Mouse (Mus musculus) forebrain, embryonic 13.5 days (tissue): ENCODE results near the gene Trappc3. TPM values are rescaled to one million over a fixed set of nuclear protein-coding genes. Genes with fewer than 3 reads are reported as not detected.

Experiments used
- ATAC-seq: fragments of 200-750 bp; cut with Nextera tagmentation; 2 replicates; pipeline ENCODE4 v1.8.0; 2017
- H3K27ac ChIP-seq: fragments of 300-500 bp; sonication (generic); 2 replicates; pipeline ENCODE4 v1.5.1; 2015; ENCODE audit warnings: inconsistent platforms, mild to moderate bottlenecking, moderate library complexity
- H3K27me3 ChIP-seq: fragments of 300-500 bp; sonication (generic); 2 replicates; pipeline ENCODE4 v1.6.1; 2015; ENCODE audit warnings: mild to moderate bottlenecking, inconsistent platforms
- H3K36me3 ChIP-seq: fragments of 300-500 bp; sonication (generic); 2 replicates; pipeline ENCODE4 v1.6.1; 2015; ENCODE audit warnings: mild to moderate bottlenecking, inconsistent platforms; ENCODE audit not compliant: poor library complexity, severe bottlenecking
- H3K4me1 ChIP-seq: fragments of 300-500 bp; sonication (generic); 2 replicates; pipeline ENCODE4 v1.6.1; 2015; ENCODE audit warnings: inconsistent platforms
- H3K4me2 ChIP-seq: fragments of 300-500 bp; sonication (generic); 2 replicates; pipeline ENCODE4 v1.6.1; 2015; ENCODE audit warnings: inconsistent platforms, mild to moderate bottlenecking, moderate library complexity
- H3K4me3 ChIP-seq: fragments of 300-500 bp; sonication (generic); 2 replicates; pipeline ENCODE4 v1.5.1; 2015; ENCODE audit warnings: mild to moderate bottlenecking, inconsistent platforms
- H3K9ac ChIP-seq: fragments of 300-500 bp; sonication (generic); 2 replicates; pipeline ENCODE4 v1.6.1; 2015; ENCODE audit warnings: mild to moderate bottlenecking, inconsistent platforms
- H3K9me3 ChIP-seq: fragments of 300-500 bp; sonication (generic); replicated peaks from 2 replicates; pipeline ENCODE4 v1.6.1; 2016; ENCODE audit warnings: inconsistent platforms
- WGBS: fragments of 180-500 bp; shearing (Covaris S2); methylation state at CpG from one replicate; pipeline ENCODE4 v1.1.7; 2015; 5-methylcytosine and 5-hydroxymethylcytosine counted together
- polyA plus RNA-seq: library from polyadenylated mRNA; unstranded; fragments of >200 nt; fragmentation: Nextera tagmentation; extraction: Ambion mirVana; gene quantifications from 2 replicates; pipeline ENCODE4 v1.2.1, GENCODE M21; 2015

The Trappc3 gene
- polyA plus RNA-seq, 1 experiment from 2014 or later: 143 TPM

DNA sequence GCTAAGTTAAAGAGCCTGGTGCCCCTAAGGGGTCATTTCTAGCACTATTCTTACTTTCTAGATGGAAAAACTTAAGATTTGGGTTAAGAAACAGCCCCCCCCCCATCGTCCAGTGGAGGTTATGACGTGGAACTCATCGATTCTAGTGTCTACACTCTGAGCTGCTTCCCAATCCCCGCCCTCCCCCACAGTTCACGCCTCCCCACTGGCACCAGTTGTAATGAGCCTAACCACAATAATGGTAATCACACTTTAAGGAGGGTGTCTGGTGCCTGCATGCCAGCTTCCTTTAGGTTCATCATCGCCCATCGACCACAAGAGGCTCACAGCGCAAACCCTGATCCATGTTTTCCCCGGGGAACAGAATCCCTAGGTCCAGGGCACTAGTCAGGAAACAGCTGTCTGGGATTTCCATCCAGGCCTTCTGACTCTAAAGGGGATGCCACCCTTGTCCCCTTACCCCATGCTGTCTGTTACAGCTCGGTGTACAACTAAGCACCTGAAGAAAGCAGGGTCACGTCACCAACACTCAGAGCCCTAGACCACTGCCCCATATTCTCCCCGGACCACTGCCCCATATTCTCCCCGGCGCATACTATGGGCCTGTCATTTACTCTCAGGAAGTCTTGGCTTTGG is 8.4 kb upstream of the Trappc3 start:
- Histone ChIP-seq H3K27ac (0 out of 2 replicates have a peak overlapping the region, but pooled peaks have one; percentile 94), H3K9me3 (no peaks in the 10 kb centered on the region), H3K4me2 (peak overlapping the region; percentile 99), H3K36me3 (peaks cover 6% of the 10 kb centered on the region; the same call in 1 of the 2 replicates), H3K4me3 (peak overlapping the region; percentile 98), H3K4me1 (peaks cover 74% of the 10 kb centered on the region), H3K9ac (peak overlapping the region; percentile 99), H3K27me3 (no peaks in the 10 kb centered on the region)
- ATAC-seq: no peak
- WGBS: 73% methylated on average over 14 of the region's 14 CpGs

DNA sequence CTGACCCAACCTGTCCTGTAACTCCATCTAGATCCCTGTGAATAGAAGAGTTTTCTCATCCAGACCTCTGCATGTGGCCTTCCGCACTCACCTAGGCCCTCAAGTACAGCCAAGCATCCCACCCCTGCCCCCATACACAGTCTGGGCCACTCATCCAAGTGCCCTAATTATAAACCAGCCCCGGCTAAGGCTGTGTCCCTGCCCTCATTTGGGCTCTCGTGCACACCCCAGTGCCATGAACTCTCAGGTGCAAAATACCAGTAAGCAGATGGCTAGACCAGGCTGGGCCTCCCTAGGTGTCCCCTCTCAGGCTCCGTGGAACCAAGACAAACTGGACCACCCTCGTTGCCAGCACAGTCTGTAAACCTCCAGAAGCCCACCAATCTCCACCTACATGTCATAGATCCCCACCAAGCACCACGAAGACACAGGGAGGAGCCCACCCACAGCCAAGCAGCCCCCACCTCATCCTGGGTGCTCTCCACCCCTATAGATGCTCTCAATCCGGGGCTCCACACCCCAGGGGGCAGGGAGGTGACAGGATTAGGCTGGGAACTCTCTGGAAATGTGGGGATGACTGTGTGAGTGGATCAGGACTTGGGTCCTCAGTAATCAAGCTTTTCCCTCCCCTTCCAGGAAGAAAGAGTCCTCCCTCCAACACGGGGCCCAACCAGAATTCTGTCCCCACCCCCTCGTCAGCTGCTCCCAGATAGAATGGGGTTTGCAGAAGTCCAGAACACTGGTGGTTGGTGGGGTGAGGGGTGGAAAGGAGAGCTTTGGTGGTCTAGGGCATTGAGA is 7.6 kb upstream of the Trappc3 start:
- H3K36me3 ChIP-seq: peaks cover 6% of the 10 kb centered on the region; the same call in 1 of the 2 replicates
- H3K27me3 ChIP-seq: no peaks in the 10 kb centered on the region; the same call in 1 of the 2 replicates
- H3K9me3 ChIP-seq: no peaks in the 10 kb centered on the region
- H3K27ac ChIP-seq: peak overlapping the region; percentile 94
- H3K9ac ChIP-seq: peak overlapping the region; percentile 99
- no peak; the same call in 1 of the 2 replicates for ATAC-seq
- 16% methylated on average over 9 of the region's 9 CpGs for WGBS
- H3K4me2 ChIP-seq: peak overlapping the region; percentile 99
- peak overlapping the region; percentile 98 for H3K4me3 ChIP-seq
- peaks cover 73% of the 10 kb centered on the region for H3K4me1 ChIP-seq

DNA sequence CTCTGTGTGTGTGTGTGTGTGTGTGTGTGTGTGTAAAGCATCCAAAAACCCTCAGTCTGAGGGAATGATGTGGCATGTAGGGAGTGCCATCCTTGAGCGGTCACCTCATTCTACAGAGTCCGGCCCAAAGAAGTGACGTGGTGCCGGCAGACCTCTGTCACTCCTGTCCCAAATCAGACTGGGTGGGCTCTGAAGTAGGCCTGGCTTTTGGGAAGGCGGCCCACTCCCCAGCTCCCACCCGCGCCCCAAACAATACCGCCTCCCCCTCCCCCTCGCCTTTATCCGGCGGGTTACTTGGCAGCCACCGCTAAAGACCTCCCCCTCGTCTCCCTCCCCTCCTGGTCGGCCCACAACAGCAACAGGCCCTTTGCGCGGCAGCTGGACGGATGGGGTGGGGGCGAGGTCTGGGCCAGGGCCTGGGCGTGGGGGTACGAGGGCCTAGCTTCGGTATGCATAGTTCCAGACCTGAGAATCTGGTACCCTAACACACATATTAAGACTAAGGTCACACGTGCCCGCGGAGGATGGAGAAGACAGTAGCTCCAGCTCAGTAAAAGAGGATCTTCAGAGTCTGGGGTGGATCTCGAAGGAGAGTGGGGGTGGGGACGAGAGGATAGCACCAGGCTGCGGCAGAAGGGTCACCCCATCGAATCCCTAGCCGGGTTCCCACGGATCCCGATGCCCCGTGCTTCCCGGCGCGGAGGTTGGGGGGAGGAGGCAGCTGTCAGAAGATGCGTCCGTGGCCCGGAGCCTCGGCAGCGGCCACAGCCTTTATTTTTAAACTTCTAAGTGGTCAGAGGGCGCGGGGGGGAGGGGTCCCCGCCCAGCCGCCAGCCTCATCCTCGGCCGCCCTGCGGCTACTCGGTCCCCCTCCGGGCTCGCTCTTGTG is 6.8 kb upstream of the Trappc3 start:
- peak; percentile 44 for ATAC-seq
- Histone ChIP-seq H3K27me3 (no peaks in the 10 kb centered on the region; the same call in 1 of the 2 replicates), H3K9me3 (no peaks in the 10 kb centered on the region), H3K36me3 (peaks cover 6% of the 10 kb centered on the region; the same call in 1 of the 2 replicates), H3K4me3 (peak overlapping the region; percentile 98), H3K4me2 (peak overlapping the region; percentile 99), H3K4me1 (peaks cover 72% of the 10 kb centered on the region), H3K9ac (peak overlapping the region; percentile 99), H3K27ac (peak overlapping the region; percentile 94)
- WGBS: under 1% methylated on average over 49 of the region's 50 CpGs

DNA sequence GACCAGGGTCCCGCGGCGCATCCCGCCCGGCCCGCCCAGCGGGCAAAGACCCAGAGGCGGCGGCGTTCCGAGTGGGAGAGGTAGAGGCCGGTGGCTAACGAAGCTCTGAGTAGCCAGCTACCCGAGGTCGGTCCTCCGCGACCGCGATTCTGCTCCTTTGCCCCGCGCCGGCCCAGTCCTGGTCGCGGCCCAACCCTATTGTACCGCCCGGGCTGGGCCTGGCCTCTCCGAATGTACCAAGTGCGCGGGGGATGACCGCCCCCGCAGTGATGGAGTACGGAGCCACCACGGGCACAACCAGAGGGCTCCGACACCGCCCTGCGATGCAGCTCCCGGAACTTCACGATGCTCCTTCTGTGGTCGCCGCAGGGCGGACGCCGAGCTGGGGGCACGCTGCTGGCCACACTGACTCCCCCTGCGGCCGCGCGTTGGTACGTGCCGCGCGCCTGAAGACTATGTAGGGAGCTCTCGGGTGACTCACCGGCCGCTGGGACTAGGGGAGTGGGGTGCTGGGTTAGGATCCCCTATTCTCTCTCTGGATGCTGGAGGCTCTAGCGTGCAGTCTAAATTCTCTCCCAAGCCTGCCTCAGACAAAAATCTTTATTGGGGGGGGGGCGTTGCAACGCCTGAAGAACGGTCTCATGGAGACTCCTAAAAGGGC is 5.9 kb upstream of the Trappc3 start, which contains the start of gene Map7d1:
TSS of gene Map7d1 (minus strand) at position 213 of the 661 bp plus-strand sequence.
- Histone ChIP-seq H3K36me3 (no peaks in the 10 kb centered on the region; the same call in 1 of the 2 replicates), H3K27me3 (peaks cover 3% of the 10 kb centered on the region; the same call in 1 of the 2 replicates), H3K4me2 (peak within 1 kb of the TSS; percentile 99), H3K9me3 (no peaks in the 10 kb centered on the region), H3K4me3 (peak within 1 kb of the TSS; percentile 98), H3K27ac (peak within 1 kb of the TSS; percentile 94), H3K4me1 (peaks cover 64% of the 10 kb centered on the region), H3K9ac (peak within 1 kb of the TSS; percentile 99)
- whole genome bisulfite sequencing: under 1% methylated on average over 59 of the region's 59 CpGs
- ATAC-seq: peak; percentile 87

DNA sequence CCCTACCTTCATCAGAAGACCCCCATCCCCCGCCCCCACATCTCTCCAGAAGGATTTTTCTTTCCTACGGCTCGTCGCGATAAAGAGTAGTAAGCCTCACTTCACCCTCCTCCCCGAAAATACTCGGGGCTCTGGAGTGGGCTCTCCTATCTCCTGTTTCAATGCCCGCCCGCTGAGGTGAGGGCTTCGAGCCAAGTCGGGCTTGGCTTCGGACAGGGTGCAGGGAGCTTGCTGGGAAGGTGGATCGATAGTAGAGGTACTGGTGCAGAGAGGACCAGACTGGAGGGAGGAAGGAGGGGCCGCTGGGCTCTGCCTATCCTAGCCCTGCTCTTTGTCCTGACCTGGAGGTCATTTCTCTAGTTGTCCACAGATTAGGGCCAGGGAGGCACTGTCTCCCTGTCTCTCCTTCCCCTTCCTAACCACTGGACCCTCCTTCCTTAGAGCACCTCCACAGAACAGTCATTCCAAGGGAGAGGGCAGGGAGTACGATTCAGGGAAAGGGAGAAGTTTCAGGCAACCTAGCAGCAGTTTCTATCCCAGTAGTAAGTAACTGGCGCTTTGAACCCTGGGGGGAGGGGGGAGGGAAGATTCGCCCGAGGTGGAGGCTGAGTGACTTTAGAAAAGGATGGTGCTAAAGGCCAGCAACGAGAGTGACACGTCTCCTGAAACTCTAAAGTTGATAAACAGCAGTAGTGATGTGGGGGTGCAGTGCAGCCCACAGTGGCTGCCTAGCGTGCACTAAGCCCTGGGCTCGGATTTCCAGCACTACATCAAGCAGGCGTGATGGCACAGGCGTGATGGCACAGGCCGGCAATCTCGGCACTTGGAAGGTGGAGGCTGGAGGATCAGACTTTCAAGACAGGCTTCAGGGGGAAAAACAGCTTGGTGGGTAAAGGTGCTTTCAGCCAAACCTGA is 4.9 kb upstream of the Trappc3 start:
- no peaks in the 10 kb centered on the region for H3K9me3 ChIP-seq
- H3K4me2 ChIP-seq: peak overlapping the region; percentile 99
- H3K27me3 ChIP-seq: peaks cover 3% of the 10 kb centered on the region; the same call in 1 of the 2 replicates
- no peak for ATAC-seq
- H3K9ac ChIP-seq: peak overlapping the region; percentile 99
- peak overlapping the region; percentile 98 for H3K4me3 ChIP-seq
- H3K27ac ChIP-seq: peak overlapping the region; percentile 94
- peaks cover 61% of the 10 kb centered on the region for H3K4me1 ChIP-seq
- H3K36me3 ChIP-seq: no peaks in the 10 kb centered on the region
- 2% methylated on average over 26 of the region's 26 CpGs for WGBS

DNA sequence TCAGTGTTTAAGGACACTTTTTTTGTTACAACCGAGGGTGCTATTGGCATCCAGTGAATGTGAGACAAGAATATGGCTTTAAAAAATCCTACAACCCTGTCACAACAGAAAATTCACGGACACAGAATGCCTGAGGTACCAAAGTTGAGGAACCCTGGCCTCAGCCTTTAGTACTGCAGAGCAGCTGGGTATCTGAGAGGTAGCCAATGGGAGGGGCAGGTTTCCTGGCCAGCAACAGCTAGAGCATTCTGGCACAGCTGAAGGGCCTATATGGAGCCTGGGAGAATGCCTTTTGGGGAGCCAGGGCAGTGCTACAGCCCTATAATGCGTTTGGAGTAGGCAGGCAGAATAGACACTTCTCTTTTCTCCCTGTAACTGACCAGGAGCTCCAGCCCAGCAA is 3.1 kb upstream of the Trappc3 start:
- Histone ChIP-seq H3K4me1 (peaks cover 54% of the 10 kb centered on the region), H3K36me3 (no peaks in the 10 kb centered on the region), H3K27me3 (peaks cover 3% of the 10 kb centered on the region; the same call in 1 of the 2 replicates), H3K4me3 (no peak overlapping the region), H3K27ac (no peak overlapping the region), H3K9me3 (no peaks in the 10 kb centered on the region), H3K9ac (peak overlapping the region; percentile 5), H3K4me2 (no peak overlapping the region)
- WGBS: 36% methylated on average over 3 of the region's 3 CpGs
- no peak for ATAC-seq

DNA sequence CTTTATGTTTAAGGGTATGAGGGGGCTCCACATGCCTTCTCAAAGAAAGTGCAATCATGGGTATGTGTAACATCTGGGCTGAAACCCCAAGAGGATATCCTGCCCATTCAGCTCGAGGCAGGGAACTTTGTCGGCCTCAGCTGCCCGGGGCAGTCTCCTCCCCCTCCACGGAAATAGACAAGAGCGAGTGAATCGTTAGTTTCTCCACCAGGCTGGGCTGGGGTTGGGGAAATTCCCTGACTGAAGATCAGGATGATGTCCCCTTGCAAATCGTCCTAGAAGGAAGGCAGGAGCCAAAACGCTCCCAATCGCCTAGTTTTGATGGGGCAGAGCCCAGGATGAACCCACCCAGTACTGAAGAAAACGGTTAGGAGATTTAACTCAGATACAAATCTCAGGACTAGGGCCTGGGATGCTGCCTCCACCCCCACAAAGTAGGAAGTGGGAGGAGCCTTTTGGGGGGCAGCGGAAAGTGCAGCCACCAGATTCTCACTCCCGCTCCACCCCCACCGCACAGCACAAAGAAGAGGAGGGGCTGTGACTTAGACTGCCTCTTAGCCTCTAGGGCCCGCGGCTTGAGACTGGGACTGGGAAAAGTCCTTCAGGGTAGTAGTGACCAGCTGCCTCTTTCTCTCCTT is 2.5 kb upstream of the Trappc3 start:
- peak overlapping the region; percentile 5 for H3K9ac ChIP-seq
- peak overlapping the region; percentile 24 for H3K4me2 ChIP-seq
- H3K27me3 ChIP-seq: peaks cover 3% of the 10 kb centered on the region; the same call in 1 of the 2 replicates
- H3K36me3 ChIP-seq: no peaks in the 10 kb centered on the region
- H3K9me3 ChIP-seq: no peaks in the 10 kb centered on the region
- under 1% methylated on average over 15 of the region's 15 CpGs for WGBS
- ATAC-seq: no peak
- H3K4me1 ChIP-seq: peaks cover 48% of the 10 kb centered on the region
- no peak overlapping the region for H3K4me3 ChIP-seq
- peak overlapping the region; percentile 16; the same call in 1 of the 2 replicates for H3K27ac ChIP-seq

DNA sequence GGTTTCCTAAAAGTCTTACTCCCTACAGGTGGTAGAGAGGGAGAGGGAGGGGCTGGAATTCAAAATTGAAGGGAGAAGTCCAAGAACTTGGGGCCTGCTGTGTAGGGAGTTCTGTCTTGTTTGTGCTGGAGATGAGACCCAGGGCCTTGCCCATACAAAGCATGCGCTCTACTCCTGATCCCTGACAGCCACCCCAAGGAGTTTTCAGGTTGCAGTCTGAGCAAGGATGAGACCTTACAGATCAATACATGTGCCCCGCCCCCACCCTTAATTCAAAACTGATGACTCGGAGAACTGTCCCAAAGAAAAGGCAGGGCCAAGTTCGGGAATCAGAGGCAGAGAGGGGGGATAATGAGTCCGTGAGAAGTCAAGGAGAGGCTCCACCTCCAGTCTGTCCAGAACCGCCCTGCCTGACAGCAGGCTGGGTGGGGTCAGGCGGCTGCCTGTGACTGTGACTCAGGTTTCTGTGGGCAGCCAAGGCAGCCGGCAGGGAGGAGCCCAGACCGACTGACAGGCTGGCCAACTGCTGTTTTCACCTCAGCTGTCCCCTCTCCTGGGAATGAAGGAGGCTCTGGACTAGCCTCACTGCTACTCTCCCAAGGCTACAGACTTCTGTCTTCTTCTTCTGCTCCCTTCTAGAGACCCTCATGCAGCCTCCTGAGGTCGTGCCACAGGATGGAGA is 1.5 kb upstream of the Trappc3 start:
- no peak overlapping the region; the same call in 1 of the 2 replicates for H3K9ac ChIP-seq
- H3K36me3 ChIP-seq: no peaks in the 10 kb centered on the region
- no peaks in the 10 kb centered on the region for H3K9me3 ChIP-seq
- peaks cover 3% of the 10 kb centered on the region; the same call in 1 of the 2 replicates for H3K27me3 ChIP-seq
- H3K4me3 ChIP-seq: no peak overlapping the region
- no peak overlapping the region for H3K4me2 ChIP-seq
- no peak for ATAC-seq
- no peak overlapping the region for H3K27ac ChIP-seq
- peaks cover 44% of the 10 kb centered on the region for H3K4me1 ChIP-seq
- 12% methylated on average over 10 of the region's 10 CpGs for WGBS

DNA sequence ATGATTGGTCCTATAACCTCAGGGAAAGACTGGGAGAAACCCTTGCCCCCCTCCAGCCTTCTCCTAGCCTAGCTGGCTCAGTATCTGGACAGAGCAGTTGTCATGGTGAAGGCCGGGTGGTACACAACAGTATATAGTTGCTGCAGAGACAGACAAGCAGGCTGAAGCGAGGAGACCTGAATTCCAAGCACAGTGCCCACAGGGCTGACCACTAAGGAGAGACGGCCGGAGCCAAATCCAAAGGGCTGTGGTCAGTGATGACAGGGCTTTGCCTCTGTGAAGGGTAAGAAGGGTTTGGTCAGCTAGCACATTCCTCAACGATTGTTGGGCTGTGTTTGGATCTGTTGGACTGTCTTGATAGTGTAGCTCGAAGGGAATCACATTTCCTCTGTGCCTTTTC is 859 bp upstream of the Trappc3 start:
- Histone ChIP-seq H3K9me3 (no peaks in the 10 kb centered on the region), H3K4me1 (peaks cover 45% of the 10 kb centered on the region), H3K27ac (no peak overlapping the region), H3K9ac (no peak overlapping the region), H3K36me3 (no peaks in the 10 kb centered on the region), H3K4me2 (no peak overlapping the region), H3K27me3 (peaks cover 3% of the 10 kb centered on the region; the same call in 1 of the 2 replicates), H3K4me3 (no peak overlapping the region)
- 81% methylated on average over 6 of the region's 6 CpGs for WGBS
- ATAC-seq: no peak
